Mouse (Mus musculus) C2C12 (cell line): ENCODE data around the gene Sec16b.

Source experiments
- CTCF ChIP-seq: IDR thresholded peaks from one replicate; pipeline ENCODE4 v1.5.1; 2011; ENCODE audit not compliant: control insufficient read depth, insufficient read depth, insufficient read length
- MAX ChIP-seq: IDR thresholded peaks from one replicate; pipeline ENCODE4 v1.6.1; 2011; ENCODE audit warnings: mild to moderate bottlenecking, control low read depth

GRCm38 (mm10) chr1:157519396-157519795 lies 12.9 kb downstream of the Sec16b start:
- TF ChIP-seq CTCF (no peak), MAX (no peak)
